Mouse (Mus musculus) heart, postnatal 0 days (tissue): ENCODE results near the gene Nfia.

Source experiments
- CTCF ChIP-seq: IDR thresholded peaks from 2 replicates; pipeline ENCODE4 v1.5.1; 2016; ENCODE audit warnings: antibody characterized with exemption, control low read depth, low read depth
- EP300 ChIP-seq: IDR thresholded peaks from 2 replicates; pipeline ENCODE4 v1.6.1; 2016; ENCODE audit warnings: antibody characterized with exemption, low read depth

- TF ChIP-seq EP300 (no peak), CTCF (no peak)
Measured at GRCm38 (mm10) chr4:97924414-97924813, 151.9 kb downstream of the Nfia start.
